Mouse (Mus musculus) mesoderm, embryonic 11.5 days (tissue): Measurements from ENCODE around the gene 9030612E09Rik.

Experiments used
- DNase-seq: peaks from one replicate; pipeline ENCODE4 v3.0.0-alpha.2; 2012; ENCODE audit warnings: low read depth, low spot score

Gene 9030612E09Rik

GRCm38 (mm10) chr10:43203865-43204264 lies 29.4 kb downstream of the 9030612E09Rik start:
- DNase-seq, result no peak

DNA sequence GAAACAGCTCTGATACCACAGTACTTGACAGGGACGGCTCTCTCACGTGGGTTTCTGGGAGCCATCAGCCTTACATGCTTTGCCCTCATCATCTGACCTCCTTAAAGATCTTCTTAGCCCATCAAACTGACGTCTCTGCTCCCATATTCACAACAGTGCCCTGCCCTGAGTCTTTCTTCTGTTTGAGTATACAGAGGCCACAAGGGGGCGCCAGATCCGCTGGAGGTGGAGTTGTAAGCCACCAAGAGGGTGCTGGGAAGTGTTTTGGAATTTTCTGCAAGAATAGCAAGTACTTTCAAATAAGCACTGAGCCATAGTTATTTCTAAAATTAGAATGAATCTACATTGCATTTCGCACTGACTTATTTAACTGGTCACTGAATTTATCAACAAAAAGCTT lies 37.4 kb downstream of the 9030612E09Rik start:
- DNase-seq, result peak; percentile 43

DNA sequence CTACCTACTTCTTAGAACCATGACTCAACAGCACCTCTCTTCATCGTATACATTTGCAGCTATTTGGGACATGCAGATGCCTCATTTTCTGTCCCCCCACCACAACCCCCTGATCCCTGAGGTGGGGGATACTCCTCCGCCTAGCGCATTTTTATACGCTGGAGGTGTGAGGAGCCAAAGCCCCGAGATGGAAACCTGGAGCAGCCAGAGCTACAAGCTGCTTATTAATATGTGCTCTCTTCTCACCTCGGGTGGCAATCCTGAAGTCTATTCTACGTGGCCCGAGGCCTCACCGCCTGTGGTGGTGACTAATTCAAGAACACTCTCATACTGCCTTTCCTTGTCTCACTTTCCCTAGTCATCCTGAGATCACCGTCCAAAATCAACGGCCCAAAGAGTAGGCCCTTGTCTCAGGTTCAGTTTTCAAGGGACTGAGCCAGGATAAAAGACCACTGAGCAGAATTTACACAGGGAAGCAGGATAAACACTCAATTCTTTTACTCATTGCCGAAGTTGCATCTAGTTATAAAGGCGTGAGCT lies 42.9 kb downstream of the 9030612E09Rik start:
- DNase-seq, result no peak

DNA sequence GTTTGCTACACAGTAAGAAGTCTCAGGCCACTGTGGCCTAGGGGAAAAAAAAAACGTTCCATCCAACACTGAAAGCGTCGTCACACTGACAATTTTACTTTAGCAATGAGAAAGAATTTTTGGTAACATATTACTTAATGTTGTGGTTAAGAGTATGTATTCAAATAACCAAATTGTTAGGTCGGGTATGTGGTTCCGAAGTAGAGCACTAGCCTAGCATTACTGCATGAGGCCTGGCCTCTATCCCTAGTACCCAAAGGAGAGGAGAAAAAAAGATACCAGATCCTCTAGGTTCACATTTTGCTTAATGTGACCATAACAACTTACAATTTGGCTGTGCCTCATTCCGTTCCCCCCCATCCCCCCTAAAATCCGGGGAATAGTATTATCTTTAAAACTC lies 46.0 kb downstream of the 9030612E09Rik start:
- DNase-seq, result no peak

DNA sequence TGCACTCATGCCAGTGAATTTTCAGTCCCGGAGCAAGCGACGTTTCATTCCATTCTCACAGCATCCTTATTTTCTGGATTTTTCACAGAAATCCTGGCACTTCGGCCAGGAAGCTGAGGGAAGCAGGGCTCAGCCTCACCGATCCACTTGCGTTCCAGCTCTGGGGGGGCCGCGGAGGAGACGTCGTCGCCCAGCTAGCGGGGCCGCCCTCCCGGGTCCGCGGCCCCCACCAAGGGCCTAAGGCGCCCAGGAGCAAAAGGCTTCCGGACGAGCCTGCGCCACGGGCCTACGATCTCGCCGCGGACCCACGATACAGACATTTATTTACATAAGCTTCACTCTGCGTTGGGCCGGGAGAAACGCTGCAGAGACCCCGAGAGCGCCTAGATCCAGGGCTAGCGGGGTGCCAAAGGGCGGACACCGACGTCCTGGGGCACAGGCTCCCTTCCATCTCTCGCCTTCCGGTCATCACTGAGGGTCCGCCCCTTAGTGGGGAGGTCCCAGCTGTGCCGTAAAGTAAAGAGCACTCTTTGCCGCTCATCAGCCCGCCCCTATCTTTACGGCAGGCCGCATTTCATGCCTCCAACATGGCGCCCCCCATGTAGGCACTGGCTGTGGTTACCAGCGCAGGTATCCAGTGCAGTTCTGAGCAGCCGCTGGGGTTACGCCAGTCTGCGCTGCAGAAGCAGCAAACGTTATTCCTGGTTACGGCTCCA lies 46.6 kb downstream of the 9030612E09Rik start, which contains the start of gene Pdss2:
Gene Pdss2, plus strand, starts transcription at position 577 of the 716 bp plus-strand sequence.
- DNase-seq, result peak; percentile 94

- DNase-seq, result no peak
These were observed 47.2 kb downstream of the 9030612E09Rik start for GRCm38 (mm10) chr10:43221659-43222058.

DNA sequence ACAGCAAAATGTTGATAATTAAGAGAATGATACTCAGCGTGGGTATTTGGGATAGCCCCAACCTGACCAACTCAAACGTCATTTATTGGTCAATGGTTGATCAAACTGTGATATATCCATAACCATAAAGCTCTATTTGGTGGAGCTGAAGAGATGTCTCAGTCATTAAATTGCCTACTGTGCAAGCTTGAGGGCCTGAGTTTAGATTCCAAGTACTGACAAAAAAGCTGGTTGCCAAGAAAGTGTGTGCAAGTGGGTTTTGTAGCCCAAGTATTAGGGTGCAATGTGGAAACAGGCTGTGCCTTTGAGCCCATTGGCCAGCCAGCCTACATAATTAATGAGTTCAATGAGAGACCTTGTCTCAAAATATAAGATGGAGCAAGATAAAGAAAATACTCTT lies 48.9 kb downstream of the 9030612E09Rik start:
- DNase-seq, result no peak
